Mouse (Mus musculus) testis, postnatal 10 days (tissue): ENCODE measurements around the gene Galnt14.

Experiments used
- DNase-seq: peaks from one replicate; pipeline ENCODE4 v3.0.0; 2021; ENCODE audit warnings: low spot score

The Galnt14 gene

GRCm38 (mm10) chr17:73502613-73503012 lies 207.6 kb downstream of the Galnt14 start:
- no peak for DNase-seq

GRCm38 (mm10) chr17:73489519-73489918 lies 220.7 kb downstream of the Galnt14 start:
- no peak for DNase-seq

- DNase-seq = peak; percentile 70
Measured at GRCm38 (mm10) chr17:73487792-73488191, 222.5 kb downstream of the Galnt14 start.

- DNase-seq = no peak
Measured at GRCm38 (mm10) chr17:73487380-73487779, 222.9 kb downstream of the Galnt14 start.

- no peak for DNase-seq
Measured at GRCm38 (mm10) chr17:73477096-73478076, 232.9 kb downstream of the Galnt14 start.

- no peak for DNase-seq
Measured at GRCm38 (mm10) chr17:73474371-73474770, 235.9 kb downstream of the Galnt14 start.

GRCm38 (mm10) chr17:73473012-73473411 lies 237.2 kb downstream of the Galnt14 start:
- DNase-seq = no peak

- DNase-seq = no peak
Measured at GRCm38 (mm10) chr17:73460874-73461273, 249.4 kb downstream of the Galnt14 start.

- no peak for DNase-seq
Measured at GRCm38 (mm10) chr17:73458741-73459140, 251.5 kb downstream of the Galnt14 start.

- DNase-seq = no peak
Measured at GRCm38 (mm10) chr17:73456551-73456950, 253.7 kb downstream of the Galnt14 start.

GRCm38 (mm10) chr17:73453646-73454045 lies 256.6 kb downstream of the Galnt14 start:
- DNase-seq = no peak

- DNase-seq = no peak
Measured at GRCm38 (mm10) chr17:73452151-73452760, 258.0 kb downstream of the Galnt14 start.

GRCm38 (mm10) chr17:73449104-73449503 lies 261.1 kb downstream of the Galnt14 start:
- DNase-seq = no peak
